Mouse (Mus musculus): ENCODE results near the gene Gp9.

DNA sequence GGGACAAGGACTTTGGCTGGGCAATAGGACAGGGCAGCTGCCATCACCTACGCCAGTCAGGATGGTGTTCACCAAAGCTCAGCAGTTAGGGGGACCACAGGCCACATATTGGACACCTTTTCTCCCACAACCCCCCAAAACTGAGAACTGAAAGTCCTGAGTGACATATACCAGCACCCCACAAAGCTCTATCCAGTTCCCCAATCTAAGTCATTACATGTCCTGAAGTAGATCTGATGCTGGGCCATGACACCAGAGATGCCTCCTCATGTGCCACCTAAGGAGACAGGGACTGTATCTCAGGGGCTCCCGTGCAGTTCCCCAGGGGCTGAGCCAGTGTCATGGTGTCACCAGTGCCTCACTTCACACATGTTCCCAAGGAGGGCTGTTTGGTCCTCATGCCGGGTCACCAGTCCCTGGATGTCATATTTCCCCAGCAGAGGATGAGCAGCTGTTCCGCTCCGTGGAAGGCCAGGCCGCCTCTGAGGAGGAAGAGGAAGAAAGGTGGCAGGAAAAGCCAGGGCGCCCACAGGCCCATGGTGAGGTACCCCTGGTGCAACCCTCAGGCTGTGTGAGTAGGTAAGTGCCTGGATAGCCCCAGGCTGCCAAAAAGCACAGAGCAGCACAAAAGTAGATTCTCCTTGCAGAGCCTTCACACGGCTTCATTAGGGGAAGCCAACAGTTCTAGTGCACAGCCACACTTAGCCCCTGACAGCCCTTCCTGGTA lies 27.5 kb upstream of the Gp9 start:
- TF ChIP-seq POLR2A (IDR thresholded peaks at IDR 0.05; ENCODE audit: control insufficient read depth, extremely low read depth, insufficient read depth, low read length, poor library complexity) (no peak), CTCF (IDR thresholded peaks at IDR 0.05; ENCODE audit: borderline replicate concordance, control insufficient read depth, extremely low read depth, insufficient read depth, low read length, poor library complexity) (no peak)

Data from thymus, adult 2 months (tissue).